Mouse (Mus musculus) olfactory bulb, adult 2 months (tissue): ENCODE data around the gene Pla2g2f.

Experiments used
- CTCF ChIP-seq: fragments of 200-500 bp; IDR thresholded peaks from 2 replicates; pipeline ENCODE4 v1.5.1; 2012; ENCODE audit warnings: low read depth, mild to moderate bottlenecking, low read length, moderate library complexity; ENCODE audit not compliant: insufficient read depth
- POLR2A ChIP-seq: fragments of 200-500 bp; IDR thresholded peaks from 2 replicates; pipeline ENCODE4 v1.6.1; 2012; ENCODE audit warnings: mild to moderate bottlenecking, low read depth, low read length, moderate library complexity; ENCODE audit not compliant: insufficient read depth

GRCm38 (mm10) chr4:138786141-138786540 lies 28.7 kb upstream of the Pla2g2f start:
- no peak for TF ChIP-seq CTCF
- TF ChIP-seq POLR2A, result no peak
